ENCODE assay signal across 20 mouse cellular contexts in genomic region chr5:141824739-141825379, GRCm38 (mm10).
"Had no signal": no experiment of that assay in that cellular context is flagged by ENCODE, and none has a peak within 500 bp of the region (broad histone marks: within the 10 kb centered on the region; RNA-seq: fewer than 3 reads in every experiment).

No protein-coding gene starts in this region.

- H3K4me3 ChIP-seq: layer of hippocampus, adult 2 months; limb, embryonic 10.5 days; limb, embryonic 13.5 days; liver, embryonic 15.5 days; midbrain, embryonic 12.5 days; neural tube, embryonic 12.5 days; neural tube, embryonic 15.5 days; stomach, embryonic 15.5 days had no signal

- H3K4me2 ChIP-seq: limb, embryonic 13.5 days; liver, embryonic 15.5 days; lung, embryonic 14.5 days; midbrain, embryonic 12.5 days; neural tube, embryonic 12.5 days; neural tube, embryonic 15.5 days; stomach, embryonic 15.5 days had no signal

- H3K4me1 ChIP-seq: midbrain, embryonic 12.5 days; neural tube, embryonic 12.5 days; neural tube, embryonic 15.5 days; stomach, embryonic 15.5 days had no signal

- H3K36me3 ChIP-seq: limb, embryonic 10.5 days; limb, embryonic 13.5 days; liver, embryonic 15.5 days; midbrain, embryonic 12.5 days; neural tube, embryonic 12.5 days; neural tube, embryonic 15.5 days; stomach, embryonic 15.5 days had no signal

- ATAC-seq: intestine, postnatal 0 days; lung, postnatal 0 days had no signal

- DNase-seq: kidney, adult 2 months; kidney, postnatal 25 days; layer of hippocampus, adult 9-11 months; right cerebral cortex, adult 18-20 months; right cerebral cortex, postnatal 14 days; spleen, adult 18-20 months; thymus, postnatal 25 days had no signal

- H3K27ac ChIP-seq: kidney, postnatal 0 days; layer of hippocampus, adult 2 months; limb, embryonic 10.5 days; limb, embryonic 13.5 days; liver, embryonic 15.5 days; macrophage; midbrain, embryonic 12.5 days; neural tube, embryonic 12.5 days; neural tube, embryonic 15.5 days; stomach, embryonic 15.5 days had no signal

- H3K9me3 ChIP-seq: limb, embryonic 10.5 days; liver, embryonic 15.5 days; midbrain, embryonic 12.5 days; neural tube, embryonic 15.5 days; stomach, embryonic 15.5 days had no signal

- H3K9ac ChIP-seq: limb, embryonic 13.5 days; liver, embryonic 15.5 days; lung, embryonic 14.5 days; midbrain, embryonic 12.5 days; neural tube, embryonic 12.5 days; neural tube, embryonic 15.5 days; stomach, embryonic 15.5 days had no signal

- H3K27me3 ChIP-seq: limb, embryonic 13.5 days; liver, embryonic 15.5 days; midbrain, embryonic 12.5 days; neural tube, embryonic 12.5 days; neural tube, embryonic 15.5 days; stomach, embryonic 15.5 days had no signal
